Mouse (Mus musculus): ENCODE measurements around the gene Poc1b. TPM values are rescaled to one million over a fixed set of nuclear protein-coding genes. Genes with fewer than 3 reads are reported as not detected.

Poc1b gene
- polyA plus RNA-seq, 1 experiment = 2.0 TPM

DNA sequence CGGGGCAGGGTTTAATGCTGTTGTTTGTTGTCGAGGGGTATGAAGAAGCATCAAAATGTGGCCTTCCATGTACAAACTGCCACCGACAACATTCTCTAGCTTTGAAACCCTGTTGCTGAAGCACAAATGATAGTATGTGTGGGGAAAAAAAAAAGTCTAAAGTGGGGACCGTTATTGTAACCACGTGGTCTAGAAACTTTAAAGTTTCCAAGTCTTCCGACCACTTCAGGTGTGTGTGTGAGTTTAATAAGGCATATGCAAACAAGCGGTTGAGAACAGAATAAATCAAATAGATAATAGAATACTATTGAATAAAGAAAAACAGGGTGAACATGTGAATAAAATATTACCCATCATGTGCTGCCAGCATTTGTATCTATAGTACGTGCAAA, 529 bp upstream of the Poc1b start:
- Histone ChIP-seq H3K27ac (ENCODE audit: control insufficient read depth, insufficient read depth, low read depth, low read length, poor library complexity) (no peak overlapping the region; the same call in 1 of the 2 replicates), H3K4me1 (ENCODE audit: control insufficient read depth, insufficient read depth, low read length) (no peaks in the 10 kb centered on the region; the same call in 1 of the 2 replicates), H3K4me3 (replicated peaks; ENCODE audit: control insufficient read depth, low read depth, low read length) (peak overlapping the region; percentile 78)
- WGBS = 25% methylated on average over 8 of the region's 8 CpGs
- TF ChIP-seq CTCF (IDR thresholded peaks at IDR 0.05; ENCODE audit: control insufficient read depth, insufficient read depth, low read length) (no peak), POLR2A (IDR thresholded peaks at IDR 0.05; ENCODE audit: borderline replicate concordance, control insufficient read depth, low read depth, low read length) (no peak)

DNA sequence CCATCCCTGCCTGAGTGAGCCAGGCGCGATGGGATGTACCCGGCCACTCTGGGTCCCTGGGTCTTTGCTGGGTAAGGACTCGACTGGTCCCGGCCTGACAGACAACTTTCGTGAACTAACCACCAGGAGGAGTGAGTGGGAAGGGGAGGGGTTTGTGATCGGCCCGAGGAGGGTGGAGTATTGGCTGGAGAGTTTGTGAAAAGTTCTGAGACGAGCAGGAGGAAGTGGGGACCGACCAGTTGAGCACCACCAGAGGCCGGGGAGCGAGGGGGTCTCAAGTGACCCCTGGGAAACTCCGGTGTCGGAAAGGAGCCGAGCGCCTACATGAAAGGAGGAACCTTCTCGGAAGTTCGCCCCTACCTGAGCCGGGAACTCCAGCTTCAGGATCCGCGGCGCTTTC, 1.1 kb downstream of the Poc1b start, which contains the start of gene Galnt4:
Gene Galnt4 (plus strand): TSS at position 196 of the 400 bp plus-strand sequence.
- Histone ChIP-seq H3K4me1 (ENCODE audit: control insufficient read depth, insufficient read depth, low read length) (no peaks in the 10 kb centered on the region; the same call in 1 of the 2 replicates), H3K4me3 (replicated peaks; ENCODE audit: control insufficient read depth, low read depth, low read length) (peak within 1 kb of the TSS; percentile 78), H3K27ac (ENCODE audit: control insufficient read depth, insufficient read depth, low read depth, low read length, poor library complexity) (peak within 1 kb of the TSS; percentile 89)
- under 1% methylated on average over 22 of the region's 22 CpGs for WGBS
- peak; percentile 68; the same call in 1 of the 2 replicates for TF ChIP-seq POLR2A (IDR thresholded peaks at IDR 0.05; ENCODE audit: borderline replicate concordance, control insufficient read depth, low read depth, low read length)
- peak; percentile 74 for TF ChIP-seq CTCF (IDR thresholded peaks at IDR 0.05; ENCODE audit: control insufficient read depth, insufficient read depth, low read length)

DNA sequence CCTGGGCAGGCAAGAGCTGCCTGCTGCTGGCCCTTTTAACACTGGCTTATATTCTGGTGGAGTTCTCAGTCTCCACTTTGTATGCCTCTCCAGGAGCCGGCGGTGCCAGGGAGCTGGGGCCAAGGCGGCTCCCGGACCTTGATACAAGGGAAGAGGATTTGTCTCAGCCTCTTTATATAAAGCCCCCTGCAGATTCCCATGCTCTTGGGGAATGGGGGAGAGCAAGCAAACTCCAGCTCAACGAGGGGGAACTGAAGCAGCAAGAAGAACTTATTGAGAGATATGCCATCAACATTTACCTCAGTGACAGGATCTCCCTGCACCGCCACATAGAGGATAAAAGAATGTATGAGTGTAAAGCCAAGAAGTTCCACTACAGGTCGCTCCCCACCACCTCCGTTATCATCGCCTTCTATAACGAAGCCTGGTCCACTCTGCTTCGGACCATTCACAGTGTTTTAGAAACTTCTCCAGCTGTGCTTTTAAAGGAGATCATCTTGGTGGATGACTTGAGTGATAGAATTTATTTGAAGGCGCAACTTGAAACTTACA, 1.7 kb downstream of the Poc1b start:
- peak overlapping the region; percentile 89 for H3K27ac ChIP-seq (ENCODE audit: control insufficient read depth, insufficient read depth, low read depth, low read length, poor library complexity)
- H3K4me3 ChIP-seq (replicated peaks; ENCODE audit: control insufficient read depth, low read depth, low read length) = peak overlapping the region; percentile 78
- 47% methylated on average over 12 of the region's 12 CpGs for WGBS
- TF ChIP-seq CTCF (IDR thresholded peaks at IDR 0.05; ENCODE audit: control insufficient read depth, insufficient read depth, low read length) (no peak), POLR2A (IDR thresholded peaks at IDR 0.05; ENCODE audit: borderline replicate concordance, control insufficient read depth, low read depth, low read length) (no peak)
- H3K4me1 ChIP-seq (ENCODE audit: control insufficient read depth, insufficient read depth, low read length) = no peaks in the 10 kb centered on the region; the same call in 1 of the 2 replicates

DNA sequence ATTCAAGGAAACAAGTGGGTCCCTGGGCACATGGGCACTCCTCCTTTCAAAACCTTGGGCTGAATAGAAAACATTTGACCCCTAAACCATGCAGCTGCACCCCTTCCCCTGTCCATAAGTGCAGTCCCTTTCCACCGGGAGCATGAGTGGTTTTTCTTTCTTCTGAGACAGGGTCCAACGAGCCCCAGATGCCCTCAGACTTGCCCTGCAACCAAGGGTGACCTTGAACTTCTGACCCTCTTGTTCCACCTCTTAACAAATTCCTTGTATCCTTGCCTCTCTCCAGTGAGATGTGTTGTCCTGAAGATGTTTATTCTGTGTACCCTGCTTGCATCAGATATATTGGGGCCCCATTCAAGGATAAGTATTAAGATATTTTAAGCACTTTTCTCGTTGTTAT, 6.7 kb downstream of the Poc1b start:
- Histone ChIP-seq H3K4me1 (ENCODE audit: control insufficient read depth, insufficient read depth, low read length) (no peaks in the 10 kb centered on the region; the same call in 1 of the 2 replicates), H3K4me3 (replicated peaks; ENCODE audit: control insufficient read depth, low read depth, low read length) (no peak overlapping the region), H3K27ac (ENCODE audit: control insufficient read depth, insufficient read depth, low read depth, low read length, poor library complexity) (no peak overlapping the region)
- WGBS = 52% methylated on average over 3 of the region's 3 CpGs
- no peak for TF ChIP-seq CTCF (IDR thresholded peaks at IDR 0.05; ENCODE audit: control insufficient read depth, insufficient read depth, low read length)
- TF ChIP-seq POLR2A (IDR thresholded peaks at IDR 0.05; ENCODE audit: borderline replicate concordance, control insufficient read depth, low read depth, low read length) = no peak

- TF ChIP-seq CTCF (IDR thresholded peaks at IDR 0.05; ENCODE audit: control insufficient read depth, insufficient read depth, low read length) (no peak), POLR2A (IDR thresholded peaks at IDR 0.05; ENCODE audit: borderline replicate concordance, control insufficient read depth, low read depth, low read length) (no peak)
- Histone ChIP-seq H3K27ac (ENCODE audit: control insufficient read depth, insufficient read depth, low read depth, low read length, poor library complexity) (no peak overlapping the region), H3K4me3 (replicated peaks; ENCODE audit: control insufficient read depth, low read depth, low read length) (no peak overlapping the region), H3K4me1 (ENCODE audit: control insufficient read depth, insufficient read depth, low read length) (no peaks in the 10 kb centered on the region)
- 85% methylated on average over 8 of the region's 8 CpGs for WGBS
Measured at GRCm38 (mm10) chr10:99114295-99114694, 7.5 kb downstream of the Poc1b start.

DNA sequence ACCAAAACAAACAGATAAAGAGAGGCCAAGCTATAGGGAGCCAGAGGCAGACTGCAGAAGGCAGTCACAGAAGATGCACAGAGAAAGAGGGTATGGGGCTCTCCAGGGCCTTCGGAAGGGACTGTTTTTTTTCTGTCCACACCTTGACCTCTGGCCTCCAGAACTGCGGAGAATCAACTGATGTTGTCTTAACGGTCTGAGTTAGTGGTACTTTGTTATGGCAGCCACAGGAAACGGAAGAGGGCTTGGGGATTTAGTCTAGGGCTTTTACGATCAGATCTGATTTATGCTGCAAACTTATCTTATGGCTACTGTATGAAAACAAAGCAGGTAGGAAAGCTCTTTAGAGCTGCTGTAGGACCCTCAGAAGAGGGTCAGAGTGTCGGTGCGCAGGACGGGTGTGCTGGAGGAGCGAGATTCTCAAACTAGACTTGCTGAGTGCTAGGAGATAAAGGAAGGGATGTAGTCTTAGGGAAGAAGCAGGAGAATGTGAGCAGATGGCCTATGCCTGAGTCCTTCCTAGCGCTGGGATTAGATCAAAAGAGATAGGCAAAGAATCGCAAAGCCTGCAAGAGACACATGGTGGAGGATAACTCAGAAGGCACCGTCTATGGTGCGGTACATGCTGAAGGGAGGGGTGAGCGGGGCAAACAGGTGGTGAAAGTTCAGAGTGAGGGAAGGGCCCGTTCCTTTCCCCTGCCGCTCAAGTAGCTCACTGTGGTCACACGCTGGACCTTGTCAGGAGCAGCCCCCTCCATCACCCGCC, 8.8 kb downstream of the Poc1b start:
- no peaks in the 10 kb centered on the region for H3K4me1 ChIP-seq (ENCODE audit: control insufficient read depth, insufficient read depth, low read length)
- WGBS = 75% methylated on average over 18 of the region's 18 CpGs
- no peak overlapping the region for H3K27ac ChIP-seq (ENCODE audit: control insufficient read depth, insufficient read depth, low read depth, low read length, poor library complexity)
- H3K4me3 ChIP-seq (replicated peaks; ENCODE audit: control insufficient read depth, low read depth, low read length) = no peak overlapping the region
- TF ChIP-seq POLR2A (IDR thresholded peaks at IDR 0.05; ENCODE audit: borderline replicate concordance, control insufficient read depth, low read depth, low read length) = no peak
- no peak for TF ChIP-seq CTCF (IDR thresholded peaks at IDR 0.05; ENCODE audit: control insufficient read depth, insufficient read depth, low read length)

DNA sequence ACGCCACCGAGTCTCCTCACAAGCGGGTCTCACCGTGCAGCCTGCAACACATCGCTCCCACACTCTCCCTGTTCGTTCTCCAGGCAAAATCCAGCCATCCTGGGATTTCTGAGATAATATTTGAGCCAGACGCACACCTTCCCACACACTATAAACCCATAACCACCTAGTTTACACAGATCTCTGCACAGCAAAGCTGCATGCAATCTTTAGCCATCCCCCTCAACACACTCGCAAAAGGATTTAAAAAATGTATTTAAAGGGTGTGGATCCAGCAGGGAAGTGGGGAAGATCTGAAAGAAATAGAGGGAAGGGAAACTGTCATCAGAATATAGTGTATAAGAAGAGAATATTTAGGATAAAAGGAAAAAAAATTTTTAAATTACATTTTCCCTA, 9.4 kb downstream of the Poc1b start:
- no peak overlapping the region for H3K4me3 ChIP-seq (replicated peaks; ENCODE audit: control insufficient read depth, low read depth, low read length)
- no peaks in the 10 kb centered on the region for H3K4me1 ChIP-seq (ENCODE audit: control insufficient read depth, insufficient read depth, low read length)
- 84% methylated on average over 8 of the region's 8 CpGs for WGBS
- H3K27ac ChIP-seq (ENCODE audit: control insufficient read depth, insufficient read depth, low read depth, low read length, poor library complexity) = no peak overlapping the region
- TF ChIP-seq CTCF (IDR thresholded peaks at IDR 0.05; ENCODE audit: control insufficient read depth, insufficient read depth, low read length) = no peak
- no peak for TF ChIP-seq POLR2A (IDR thresholded peaks at IDR 0.05; ENCODE audit: borderline replicate concordance, control insufficient read depth, low read depth, low read length)

Measured in bone marrow, adult 2 months (tissue).